ENCODE assay signal across 8 mouse cellular contexts in genomic region chr12:119981731-119982130, GRCm38 (mm10). TPM values are rescaled to one million over a fixed set of nuclear protein-coding genes. Genes with fewer than 3 reads are reported as not detected.
DNase-seq lines count a peak whose midpoint lies in the region; ATAC-seq and TF ChIP-seq lines count a peak whose summit lies in the region.

No protein-coding gene starts in this region.

- H3K9ac ChIP-seq in liver, embryonic 14.5 days (replicated peaks): no peak overlapping the region
- H3K9ac ChIP-seq in liver, embryonic 11.5 days (ENCODE audit: low read depth, low read length): no peak overlapping the region
- H3K9ac ChIP-seq in ES-E14 (ENCODE audit: insufficient read depth, low read depth, low read length, poor library complexity, severe bottlenecking): no peak overlapping the region

- H3K36me3 ChIP-seq in liver, embryonic 14.5 days (replicated peaks; ENCODE audit: control insufficient read depth, insufficient read depth, low read depth): no peaks in the 10 kb centered on the region
- no peaks in the 10 kb centered on the region for H3K36me3 ChIP-seq in liver, embryonic 11.5 days (ENCODE audit: control insufficient read depth, insufficient read depth, low read length)
- H3K36me3 ChIP-seq in ES-E14 (ENCODE audit: control insufficient read depth, insufficient read depth, low read length, poor library complexity, severe bottlenecking): no peaks in the 10 kb centered on the region

- no peak overlapping the region for H3K4me2 ChIP-seq in liver, embryonic 14.5 days (ENCODE audit: low read depth)
- no peak overlapping the region for H3K4me2 ChIP-seq in liver, embryonic 11.5 days

- no peaks in the 10 kb centered on the region for H3K4me1 ChIP-seq in liver, embryonic 14.5 days (replicated peaks; ENCODE audit: control insufficient read depth in 2 of 2, insufficient read depth in 2 of 2, low read length in 1 of 2)
- no peaks in the 10 kb centered on the region for H3K4me1 ChIP-seq in liver, embryonic 11.5 days (replicated peaks; ENCODE audit: control insufficient read depth, insufficient read depth, low read length)
- no peaks in the 10 kb centered on the region for H3K4me1 ChIP-seq in ES-E14 (ENCODE audit: control insufficient read depth in 2 of 2, insufficient read depth in 2 of 2, low read length in 2 of 2, poor library complexity in 1 of 2)

- no peak overlapping the region for H3K4me3 ChIP-seq in liver, embryonic 14.5 days (ENCODE audit: insufficient read depth in 1 of 2, low read depth in 2 of 2, low read length in 2 of 2)
- no peak overlapping the region for H3K4me3 ChIP-seq in liver, embryonic 11.5 days (ENCODE audit: low read depth, low read length)
- H3K4me3 ChIP-seq in ES-E14 (ENCODE audit: insufficient read depth in 1 of 2, low read depth in 1 of 2, low read length in 2 of 2, poor library complexity in 1 of 2, severe bottlenecking in 1 of 2): no peak overlapping the region
- no peak overlapping the region for H3K4me3 ChIP-seq in left cerebral cortex, adult 2 months

- in situ Hi-C loops in ES-E14 (cut with MboI; ENCODE audit: low sequenced_read_pairs in 2 of 2, unreplicated experiment in 2 of 2): no loop called here

- no peaks in the 10 kb centered on the region for H3K27me3 ChIP-seq in liver, embryonic 14.5 days (ENCODE audit: control insufficient read depth, insufficient read depth, low read length)
- H3K27me3 ChIP-seq in liver, embryonic 11.5 days (replicated peaks; ENCODE audit: control insufficient read depth, insufficient read depth, low read length): no peaks in the 10 kb centered on the region

- TF ChIP-seq EP300 in liver, embryonic 14.5 days (IDR thresholded peaks at IDR 0.05; ENCODE audit: low read depth): no peak

- no peak overlapping the region for H3K27ac ChIP-seq in liver, embryonic 14.5 days
- no peak overlapping the region for H3K27ac ChIP-seq in liver, embryonic 11.5 days (ENCODE audit: low read depth, low read length)
- H3K27ac ChIP-seq in ES-E14 (ENCODE audit: insufficient read depth, low read depth, low read length, poor library complexity, severe bottlenecking): no peak overlapping the region
- H3K27ac ChIP-seq in left cerebral cortex, adult 2 months: no peak overlapping the region

- DNase-seq in liver, embryonic 14.5 days (ENCODE audit: low read depth in 3 of 3, low spot score in 3 of 3): peak in 1 of 3 experiments; percentile 1
- no peak for DNase-seq in liver, embryonic 11.5 days (ENCODE audit: low spot score)
- peak; percentile 37 for DNase-seq in ES-E14 (ENCODE audit: low read depth, low spot score)
- peak; percentile 81 for DNase-seq in brain, adult 2 months (ENCODE audit: low read depth, low spot score)
- peak; percentile 42 to 51 for DNase-seq in left cerebral cortex, adult 2 months (ENCODE audit: extremely low spot score in 1 of 2, low spot score in 2 of 2)
- DNase-seq in retina, postnatal 7 days (ENCODE audit: low read depth, low spot score): peak; percentile 19
- no peak for DNase-seq in gastrocnemius, postnatal 14 days

- 0% methylated on average over 2 of the region's 2 CpGs for WGBS in liver, embryonic 14.5 days (ENCODE audit: insufficient replicate concordance)
- WGBS in liver, embryonic 11.5 days: 0% methylated on average over 2 of the region's 2 CpGs

- no peaks in the 10 kb centered on the region for H3K9me3 ChIP-seq in liver, embryonic 14.5 days (ENCODE audit: control insufficient read depth, low read length)
- no peaks in the 10 kb centered on the region for H3K9me3 ChIP-seq in liver, embryonic 11.5 days (ENCODE audit: control insufficient read depth, low read length)
- H3K9me3 ChIP-seq in ES-E14 (ENCODE audit: control insufficient read depth, insufficient read depth, low read depth, low read length): no peaks in the 10 kb centered on the region

- ATAC-seq in liver, embryonic 14.5 days (ENCODE audit: insufficient read depth): no peak
- ATAC-seq in liver, embryonic 11.5 days (replicated peaks; ENCODE audit: low FRiP score): no peak
- peak; percentile 91 for ATAC-seq in frontal cortex, adult (ENCODE audit: low TSS enrichment)

- peak; percentile 42; the same call in 1 of the 2 replicates for TF ChIP-seq CTCF in liver, embryonic 14.5 days (IDR thresholded peaks at IDR 0.05; ENCODE audit: low read depth)
- peak; percentile 86 for TF ChIP-seq CTCF in left cerebral cortex, adult 2 months (IDR thresholded peaks at IDR 0.05)

- intact Hi-C loops in left cerebral cortex, adult 2 months (cut with DNase I): loop anchor here (1.0 to 5.0 kb wide), 3 partner anchors 554 to 1049 kb away; no protein-coding TSS in a partner anchor
- intact Hi-C loops in gastrocnemius, postnatal 14 days (cut with DNase I; ENCODE audit: low total_unique reads): loop anchor here (5.0 kb wide), 1 partner anchor 1054 kb away; no protein-coding TSS in a partner anchor

TF ChIP-seq in ES-E14, 5 proteins besides CTCF, POLR2A, EP300 and RAD21:
- TF ChIP-seq MAFK (IDR thresholded peaks at IDR 0.05; ENCODE audit: insufficient read depth, low read depth, low read length) (no peak), ZC3H11A (IDR thresholded peaks at IDR 0.05; ENCODE audit: borderline replicate concordance, low read depth, low read length) (peak; percentile 98), CHD2 (IDR thresholded peaks at IDR 0.05; ENCODE audit: low read depth, low read length) (no peak), ZNF384 (IDR thresholded peaks at IDR 0.05; ENCODE audit: low read depth, low read length) (no peak), HCFC1 (IDR thresholded peaks at IDR 0.05; ENCODE audit: borderline replicate concordance, insufficient read depth, low read length) (no peak)
TF ChIP-seq in ES-E14: peak in this region for 1.

RNA-seq across cellular contexts. Expression of gene Tmem196, which starts 36.1 kb away (rescaled TPM):
- 0.05 TPM in 1 of 2 replicates, not detected in the other for polyA plus RNA-seq in liver, embryonic 14.5 days (2012; rRNA removed)
- not detected in 2 replicates for polyA plus RNA-seq in liver, embryonic 14.5 days (2014; fragmentation: Nextera tagmentation; extraction: Ambion mirVana)
- 0.29 TPM in 1 of 2 replicates, not detected in the other for polyA plus RNA-seq in liver, embryonic 11.5 days (2014; fragmentation: Nextera tagmentation; extraction: Ambion mirVana)
- not detected in 2 replicates for total RNA-seq in ES-E14 (2012; rRNA removed)
- 10 to 100 TPM; 34.5 to 37.2 TPM for total RNA-seq in left cerebral cortex, adult 2 months (2021)
- total RNA-seq in gastrocnemius, postnatal 14 days (2021): under 1 TPM; 0.18 to 0.20 TPM

Comparison
In these comparisons a context has a peak if more than half of its experiments do, and no peak if none do; other contexts are left out.
1. DNase-seq: peak in ES-E14 (single experiment), brain, adult 2 months (single experiment), left cerebral cortex, adult 2 months (2 of 2) and retina, postnatal 7 days (single experiment); none in liver, embryonic 11.5 days (single experiment) and gastrocnemius, postnatal 14 days (single experiment).
2. RNA of gene Tmem196, which starts 36.1 kb away (total RNA-seq): 34.5 to 37.2 TPM in left cerebral cortex, adult 2 months; 0.18 to 0.20 TPM in gastrocnemius, postnatal 14 days and not detected in ES-E14; every median in the first group is over 10 times any median in the second.